Comparison of ENCODE assay signal across 7 mouse cellular contexts in genomic region chr5:129999097-129999496, GRCm38 (mm10). TPM values are rescaled to one million over a fixed set of nuclear protein-coding genes. Genes with fewer than 3 reads are reported as not detected.
DNase-seq lines count a peak whose midpoint lies in the region; ATAC-seq and TF ChIP-seq lines count a peak whose summit lies in the region.

No protein-coding gene starts in this region.

- H3K4me2 ChIP-seq in midbrain, embryonic 14.5 days (ENCODE audit: low read length): no peak overlapping the region
- no peak overlapping the region for H3K4me2 ChIP-seq in midbrain, embryonic 15.5 days
- no peak overlapping the region for H3K4me2 ChIP-seq in limb, embryonic 14.5 days (replicated peaks; ENCODE audit: low read depth, low read length, severe bottlenecking)

- TF ChIP-seq POLR2A in limb, embryonic 14.5 days (IDR thresholded peaks at IDR 0.05; ENCODE audit: borderline replicate concordance, extremely low read depth, insufficient read depth, insufficient read length): no peak

- no peak overlapping the region for H3K9ac ChIP-seq in midbrain, embryonic 14.5 days (replicated peaks; ENCODE audit: low read length)
- H3K9ac ChIP-seq in midbrain, embryonic 15.5 days: no peak overlapping the region
- H3K9ac ChIP-seq in limb, embryonic 14.5 days (ENCODE audit: low read depth, low read length, severe bottlenecking): no peak overlapping the region

- WGBS in midbrain, embryonic 14.5 days: 28% methylated on average over 4 of the region's 4 CpGs
- WGBS in midbrain, embryonic 15.5 days: 37% methylated on average over 4 of the region's 4 CpGs
- WGBS in limb, embryonic 14.5 days: 31% methylated on average over 4 of the region's 4 CpGs

- H3K36me3 ChIP-seq in midbrain, embryonic 14.5 days (ENCODE audit: control insufficient read depth, insufficient read depth, low read length): no peaks in the 10 kb centered on the region
- no peaks in the 10 kb centered on the region for H3K36me3 ChIP-seq in midbrain, embryonic 15.5 days (replicated peaks)
- H3K36me3 ChIP-seq in limb, embryonic 14.5 days (ENCODE audit: control insufficient read depth, insufficient read depth, low read length): 0 out of 2 replicates have a peak, but pooled peaks cover 7% of the 10 kb centered on the region

- H3K27me3 ChIP-seq in midbrain, embryonic 14.5 days (ENCODE audit: control insufficient read depth, insufficient read depth, low read length): no peaks in the 10 kb centered on the region
- H3K27me3 ChIP-seq in midbrain, embryonic 15.5 days (replicated peaks): no peaks in the 10 kb centered on the region
- H3K27me3 ChIP-seq in limb, embryonic 14.5 days (ENCODE audit: control insufficient read depth, insufficient read depth, low read length): no peaks in the 10 kb centered on the region

- DNase-seq in midbrain, embryonic 14.5 days: peak; percentile 83
- peak; percentile 59 for DNase-seq in T-cell, adult 2 months (ENCODE audit: low spot score)
- peak; percentile 75 to 79 for DNase-seq in cerebellum, postnatal 10 days
- peak; percentile 62 for DNase-seq in limb, embryonic 14.5 days (ENCODE audit: low spot score)
- DNase-seq in right cerebral cortex, adult 2 months (ENCODE audit: low spot score in 2 of 2): peak; percentile 61 to 68

- no peak for ATAC-seq in midbrain, embryonic 14.5 days (ENCODE audit: low FRiP score, low TSS enrichment)
- ATAC-seq in midbrain, embryonic 15.5 days (replicated peaks): no peak
- peak; percentile 22 to 42; a peak in 3 of 4 replicates for ATAC-seq in hematopoietic stem cell, adult 5-6 weeks (replicated peaks in 1 of 2; ENCODE audit: insufficient read depth in 1 of 2, low FRiP score in 2 of 2, low TSS enrichment in 1 of 2, low read depth in 1 of 2, poor library complexity in 2 of 2, severe bottlenecking in 2 of 2)
- no peak for ATAC-seq in limb, embryonic 14.5 days (ENCODE audit: low FRiP score, low read depth)

- no peaks in the 10 kb centered on the region for H3K9me3 ChIP-seq in midbrain, embryonic 14.5 days (ENCODE audit: control insufficient read depth, low read length)
- H3K9me3 ChIP-seq in midbrain, embryonic 15.5 days: no peaks in the 10 kb centered on the region
- H3K9me3 ChIP-seq in limb, embryonic 14.5 days (ENCODE audit: control insufficient read depth, low read length): no peaks in the 10 kb centered on the region

- H3K4me1 ChIP-seq in midbrain, embryonic 14.5 days (ENCODE audit: control insufficient read depth, insufficient read depth, low read length): peaks cover 9% of the 10 kb centered on the region
- H3K4me1 ChIP-seq in midbrain, embryonic 15.5 days: peaks cover 16% of the 10 kb centered on the region
- peaks cover 11% of the 10 kb centered on the region for H3K4me1 ChIP-seq in limb, embryonic 14.5 days (ENCODE audit: control insufficient read depth, insufficient read depth, low read length)

- no peak overlapping the region for H3K27ac ChIP-seq in midbrain, embryonic 14.5 days (replicated peaks; ENCODE audit: low read depth, low read length)
- no peak overlapping the region for H3K27ac ChIP-seq in midbrain, embryonic 15.5 days
- no peak overlapping the region for H3K27ac ChIP-seq in limb, embryonic 14.5 days (replicated peaks; ENCODE audit: low read depth, low read length)

- H3K4me3 ChIP-seq in midbrain, embryonic 14.5 days (replicated peaks; ENCODE audit: low read depth, low read length): no peak overlapping the region
- no peak overlapping the region for H3K4me3 ChIP-seq in midbrain, embryonic 15.5 days
- H3K4me3 ChIP-seq in limb, embryonic 14.5 days (replicated peaks; ENCODE audit: low read length): no peak overlapping the region

RNA-seq across cellular contexts. Expression of gene Gusb, which starts 3.8 kb away (rescaled TPM):
- polyA plus RNA-seq in midbrain, embryonic 14.5 days (2014; fragmentation: Nextera tagmentation; extraction: Ambion mirVana): 23.3 and 25.8 TPM in 2 replicates
- polyA plus RNA-seq in midbrain, embryonic 15.5 days (2015; fragmentation: Nextera tagmentation; extraction: Ambion mirVana): 30.6 and 30.9 TPM in 2 replicates
- 37.8 and 43.7 TPM in 2 replicates for total RNA-seq in hematopoietic stem cell, adult 5-6 weeks (2017)
- polyA plus RNA-seq in limb, embryonic 14.5 days (2012; rRNA removed): 37.2 and 43.5 TPM in 2 replicates
- 54.4 and 57.5 TPM in 2 replicates for polyA plus RNA-seq in limb, embryonic 14.5 days (2014; fragmentation: Nextera tagmentation; extraction: Ambion mirVana)

RNA-seq across cellular contexts. Expression of gene Asl, which starts 29.9 kb away (rescaled TPM):
- polyA plus RNA-seq in midbrain, embryonic 14.5 days (2014; fragmentation: Nextera tagmentation; extraction: Ambion mirVana): 32.6 and 50.3 TPM in 2 replicates
- polyA plus RNA-seq in midbrain, embryonic 15.5 days (2015; fragmentation: Nextera tagmentation; extraction: Ambion mirVana): 40.1 and 42.4 TPM in 2 replicates
- total RNA-seq in hematopoietic stem cell, adult 5-6 weeks (2017): 27.1 and 29.8 TPM in 2 replicates
- polyA plus RNA-seq in limb, embryonic 14.5 days (2012; rRNA removed): 21.5 and 24.5 TPM in 2 replicates
- 34.5 and 36.5 TPM in 2 replicates for polyA plus RNA-seq in limb, embryonic 14.5 days (2014; fragmentation: Nextera tagmentation; extraction: Ambion mirVana)

RNA-seq across cellular contexts. Expression of gene Crcp, which starts 30.0 kb away (rescaled TPM):
- 54.8 and 72.9 TPM in 2 replicates for polyA plus RNA-seq in midbrain, embryonic 14.5 days (2014; fragmentation: Nextera tagmentation; extraction: Ambion mirVana)
- 88.6 and 91.3 TPM in 2 replicates for polyA plus RNA-seq in midbrain, embryonic 15.5 days (2015; fragmentation: Nextera tagmentation; extraction: Ambion mirVana)
- total RNA-seq in hematopoietic stem cell, adult 5-6 weeks (2017): 38.3 and 49.5 TPM in 2 replicates
- polyA plus RNA-seq in limb, embryonic 14.5 days (2012; rRNA removed): 16.6 and 24.2 TPM in 2 replicates
- polyA plus RNA-seq in limb, embryonic 14.5 days (2014; fragmentation: Nextera tagmentation; extraction: Ambion mirVana): 25.3 and 25.4 TPM in 2 replicates

RNA-seq across cellular contexts. Expression of gene Vkorc1l1, which starts 57.3 kb away (rescaled TPM):
- polyA plus RNA-seq in midbrain, embryonic 14.5 days (2014; fragmentation: Nextera tagmentation; extraction: Ambion mirVana): 26.5 and 31.3 TPM in 2 replicates
- polyA plus RNA-seq in midbrain, embryonic 15.5 days (2015; fragmentation: Nextera tagmentation; extraction: Ambion mirVana): 31.9 and 32.8 TPM in 2 replicates
- total RNA-seq in hematopoietic stem cell, adult 5-6 weeks (2017): 29.8 and 31.8 TPM in 2 replicates
- polyA plus RNA-seq in limb, embryonic 14.5 days (2012; rRNA removed): 35.7 and 41.8 TPM in 2 replicates
- polyA plus RNA-seq in limb, embryonic 14.5 days (2014; fragmentation: Nextera tagmentation; extraction: Ambion mirVana): 25.8 and 26.1 TPM in 2 replicates

Comparison
In these comparisons a context has a peak if more than half of its experiments do, and no peak if none do; other contexts are left out.
1. ATAC-seq: peak in hematopoietic stem cell, adult 5-6 weeks (2 of 2); none in midbrain, embryonic 14.5 days (single experiment), midbrain, embryonic 15.5 days (single experiment) and limb, embryonic 14.5 days (single experiment).
2. Peak in every context shown above with its lines, with median percentiles within 50 percentile points of each other: DNase-seq.